Mouse (Mus musculus) forebrain, postnatal 0 days (tissue): ENCODE data around the gene Slc10a2. TPM values are rescaled to one million over a fixed set of nuclear protein-coding genes. Genes with fewer than 3 reads are reported as not detected.
"Not testable (repeated sequence)": the region's sequence is repeated elsewhere in the genome, so short reads cannot be mapped to it uniquely, and the experiment has no call there.

Source experiments
- ATAC-seq: fragments of 200-750 bp; cut with Nextera tagmentation; 2 replicates; pipeline ENCODE4 v1.8.0; 2017; ENCODE audit warnings: mild to moderate bottlenecking, moderate library complexity
- DNase-seq: peaks from one replicate; pipeline ENCODE4 v3.0.0-alpha.2; 2015
- H3K27ac ChIP-seq: fragments of 300-500 bp; sonication (generic); 2 replicates; pipeline ENCODE4 v1.5.1; 2014; ENCODE audit warnings: low read depth, mild to moderate bottlenecking, antibody characterized with exemption, low read length, moderate library complexity, mixed read lengths
- H3K27me3 ChIP-seq: fragments of 300-500 bp; sonication (generic); 2 replicates; pipeline ENCODE4 v1.6.1; 2014; ENCODE audit warnings: mild to moderate bottlenecking, low read length, mixed read lengths; ENCODE audit not compliant: insufficient read depth
- H3K36me3 ChIP-seq: fragments of 300-500 bp; sonication (generic); 2 replicates; pipeline ENCODE4 v1.6.1; 2014; ENCODE audit warnings: mild to moderate bottlenecking, moderate library complexity; ENCODE audit not compliant: insufficient read depth
- H3K4me1 ChIP-seq: fragments of 300-500 bp; sonication (generic); 2 replicates; pipeline ENCODE4 v1.6.1; 2014; ENCODE audit warnings: antibody characterized with exemption; ENCODE audit not compliant: insufficient read depth
- H3K4me2 ChIP-seq: fragments of 300-500 bp; sonication (generic); 2 replicates; pipeline ENCODE4 v1.6.1; 2014; ENCODE audit warnings: low read depth, mild to moderate bottlenecking, moderate library complexity
- H3K4me3 ChIP-seq: fragments of 300-500 bp; sonication (generic); 2 replicates; pipeline ENCODE4 v1.5.1; 2014; ENCODE audit warnings: low read depth, low read length, mixed read lengths
- H3K9ac ChIP-seq: fragments of 300-500 bp; sonication (generic); 2 replicates; pipeline ENCODE4 v1.6.1; 2014; ENCODE audit warnings: mild to moderate bottlenecking
- H3K9me3 ChIP-seq: fragments of 300-500 bp; sonication (generic); 2 replicates; pipeline ENCODE4 v1.6.1; 2016; ENCODE audit warnings: low read length
- CTCF ChIP-seq: sonication (generic); IDR thresholded peaks from 2 replicates; pipeline ENCODE4 v1.5.1; 2016; ENCODE audit warnings: antibody characterized with exemption, control low read depth, low read depth
- WGBS: fragments of 180-500 bp; shearing (Covaris S2); extraction: QIAGEN DNeasy Blood & Tissue Kit; methylation state at CpG from one replicate; pipeline ENCODE4 v1.1.7; 2014; 5-methylcytosine and 5-hydroxymethylcytosine counted together
- polyA plus RNA-seq: library from polyadenylated mRNA; unstranded; fragments of >200 nt; fragmentation: Nextera tagmentation; extraction: Ambion mirVana; gene quantifications from 2 replicates; pipeline ENCODE4 v1.2.1, GENCODE M21; 2015
- total RNA-seq: library from RNA; depleted of rRNA; stranded (reverse); fragments of >200 nt; gene quantifications from 2 replicates; pipeline ENCODE4 v1.2.3, GENCODE M21; 2014; rRNA removed

Slc10a2 gene
- total RNA-seq (not detected in 2 replicates), polyA plus RNA-seq (not detected in 2 replicates)

- no peak for DNase-seq
- Histone ChIP-seq H3K9ac (no peak within 1 kb of the TSS), H3K9me3 (no peaks in the 10 kb centered on the region), H3K4me3 (no peak within 1 kb of the TSS), H3K4me2 (no peak within 1 kb of the TSS), H3K27me3 (no peaks in the 10 kb centered on the region), H3K27ac (no peak within 1 kb of the TSS), H3K4me1 (no peaks in the 10 kb centered on the region), H3K36me3 (no peaks in the 10 kb centered on the region)
- no peak for TF ChIP-seq CTCF
- 62% methylated on average over 5 of the region's 5 CpGs for WGBS
- no peak for ATAC-seq
Observed at GRCm38 (mm10) chr8:5105186-5105585, at the start of gene Slc10a2. TSS of gene Slc10a2 (minus strand) at chr8:5105351.

- ATAC-seq (no peak), DNase-seq (no peak)
- 78% methylated on average over 2 of the region's 2 CpGs for WGBS
- H3K9me3 ChIP-seq: no peaks in the 10 kb centered on the region
- H3K9ac ChIP-seq: no peak overlapping the region
- TF ChIP-seq CTCF: no peak
- H3K27me3 ChIP-seq: no peaks in the 10 kb centered on the region
- H3K4me1 ChIP-seq: no peaks in the 10 kb centered on the region
- H3K27ac ChIP-seq: no peak overlapping the region
- H3K36me3 ChIP-seq: no peaks in the 10 kb centered on the region
- no peak overlapping the region for H3K4me2 ChIP-seq
- H3K4me3 ChIP-seq: no peak overlapping the region
Observed at GRCm38 (mm10) chr8:5129322-5129829, 24.2 kb upstream of the Slc10a2 start.

GRCm38 (mm10) chr8:5106855-5107254 lies 1.7 kb upstream of the Slc10a2 start:
- DNase-seq (no peak), ATAC-seq (no peak)
- Histone ChIP-seq H3K4me3 (no peak overlapping the region), H3K9me3 (no peaks in the 10 kb centered on the region), H3K36me3 (no peaks in the 10 kb centered on the region), H3K4me2 (no peak overlapping the region), H3K27ac (no peak overlapping the region), H3K9ac (no peak overlapping the region), H3K27me3 (no peaks in the 10 kb centered on the region), H3K4me1 (no peaks in the 10 kb centered on the region)
- no peak for TF ChIP-seq CTCF
- 73% methylated on average over 5 of the region's 5 CpGs for WGBS

GRCm38 (mm10) chr8:5095392-5095791 lies 9.8 kb downstream of the Slc10a2 start:
- WGBS: 76% methylated on average over 4 of the region's 4 CpGs

GRCm38 (mm10) chr8:5093991-5094390 lies 11.2 kb downstream of the Slc10a2 start:
- not testable (repeated sequence) for H3K27me3 ChIP-seq, ATAC-seq, H3K4me3 ChIP-seq, H3K27ac ChIP-seq, H3K9ac ChIP-seq, H3K4me2 ChIP-seq, DNase-seq, H3K36me3 ChIP-seq, H3K4me1 ChIP-seq, H3K9me3 ChIP-seq

More at GRCm38 (mm10) chr8:5095392-5095791, 9.8 kb downstream of the Slc10a2 start:
- no peaks in the 10 kb centered on the region for H3K27me3 ChIP-seq
- no peaks in the 10 kb centered on the region for H3K36me3 ChIP-seq
- no peak for DNase-seq
- no peak overlapping the region for H3K9ac ChIP-seq
- H3K9me3 ChIP-seq: no peaks in the 10 kb centered on the region
- H3K27ac ChIP-seq: no peak overlapping the region
- H3K4me2 ChIP-seq: no peak overlapping the region
- no peaks in the 10 kb centered on the region for H3K4me1 ChIP-seq
- no peak overlapping the region for H3K4me3 ChIP-seq
- TF ChIP-seq CTCF: no peak
- no peak for ATAC-seq

- Histone ChIP-seq H3K9me3 (no peaks in the 10 kb centered on the region), H3K4me3 (no peak overlapping the region), H3K27ac (no peak overlapping the region), H3K9ac (no peak overlapping the region), H3K36me3 (no peaks in the 10 kb centered on the region), H3K4me2 (no peak overlapping the region), H3K27me3 (no peaks in the 10 kb centered on the region), H3K4me1 (no peaks in the 10 kb centered on the region)
- DNase-seq (no peak), ATAC-seq (no peak)
- no peak for TF ChIP-seq CTCF
- 95% methylated on average over 3 of the region's 3 CpGs for WGBS
Observed at GRCm38 (mm10) chr8:5073654-5074293, 31.4 kb downstream of the Slc10a2 start.

- H3K36me3 ChIP-seq: no peaks in the 10 kb centered on the region
- no peak overlapping the region for H3K4me2 ChIP-seq
- no peak for DNase-seq
- no peaks in the 10 kb centered on the region for H3K27me3 ChIP-seq
- H3K27ac ChIP-seq: no peak overlapping the region
- 93% methylated on average over 1 of the region's 1 CpGs for WGBS
- no peaks in the 10 kb centered on the region for H3K9me3 ChIP-seq
- no peaks in the 10 kb centered on the region for H3K4me1 ChIP-seq
- no peak overlapping the region for H3K4me3 ChIP-seq
- no peak for ATAC-seq
- H3K9ac ChIP-seq: no peak overlapping the region
- TF ChIP-seq CTCF: no peak
Observed at GRCm38 (mm10) chr8:5058888-5059287, 46.3 kb downstream of the Slc10a2 start.

GRCm38 (mm10) chr8:5044361-5044900 lies 60.7 kb downstream of the Slc10a2 start:
- not testable (repeated sequence) for H3K27ac ChIP-seq, H3K9ac ChIP-seq, H3K4me2 ChIP-seq, DNase-seq, H3K27me3 ChIP-seq, H3K4me3 ChIP-seq, H3K4me1 ChIP-seq, H3K36me3 ChIP-seq, ATAC-seq, H3K9me3 ChIP-seq
- WGBS: 82% methylated on average over 6 of the region's 6 CpGs
